Mouse (Mus musculus): Measurements from ENCODE around the gene Med13l.
A peak's percentile ranks its signal among the peaks of the same experiment; 100 is the strongest.

Med13l gene

GRCm38 (mm10) chr5:118560385-118561085, at the start of gene Med13l:
TSS of gene Med13l (plus strand) at chr5:118560679.
- peak; percentile 81 for DNase-seq (ENCODE audit: inconsistent ontology term)

- no peak for DNase-seq (ENCODE audit: inconsistent ontology term)
These were observed 49.5 kb upstream of the Med13l start for GRCm38 (mm10) chr5:118510969-118511368.

GRCm38 (mm10) chr5:118513005-118513404, 47.5 kb upstream of the Med13l start:
- DNase-seq (ENCODE audit: inconsistent ontology term) = no peak

- DNase-seq (ENCODE audit: inconsistent ontology term) = peak; percentile 81
These were observed 46.6 kb upstream of the Med13l start for GRCm38 (mm10) chr5:118513629-118514526.

- no peak for DNase-seq (ENCODE audit: inconsistent ontology term)
These were observed 46.0 kb upstream of the Med13l start for GRCm38 (mm10) chr5:118514527-118514831.

DNA sequence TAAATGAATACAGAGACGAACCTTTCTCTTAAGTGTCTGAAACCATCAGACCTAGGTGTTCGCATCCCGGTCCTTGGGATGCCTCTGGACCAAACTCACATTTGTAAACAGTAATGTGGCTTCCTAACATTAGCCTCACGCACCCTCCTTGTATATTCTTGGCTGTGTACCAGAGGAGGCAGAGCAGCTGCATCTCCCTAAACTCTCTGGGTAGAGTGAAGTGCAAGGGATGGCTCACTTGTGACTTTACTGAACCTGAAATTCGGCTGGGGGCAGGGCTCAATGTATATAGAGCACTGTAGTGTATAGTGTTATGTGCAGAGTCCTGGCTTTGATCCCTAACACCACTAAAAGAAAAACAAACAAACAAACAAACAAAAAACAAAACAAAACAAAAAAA, 45.6 kb upstream of the Med13l start:
- DNase-seq (ENCODE audit: inconsistent ontology term) = no peak

GRCm38 (mm10) chr5:118515280-118515721, 45.2 kb upstream of the Med13l start:
- DNase-seq (ENCODE audit: inconsistent ontology term) = peak; percentile 77

- DNase-seq (ENCODE audit: inconsistent ontology term) = no peak
These were observed 44.4 kb upstream of the Med13l start for GRCm38 (mm10) chr5:118516066-118516465.

- peak; percentile 6 for DNase-seq (ENCODE audit: inconsistent ontology term)
These were observed 44.0 kb upstream of the Med13l start for GRCm38 (mm10) chr5:118516470-118516869.

GRCm38 (mm10) chr5:118520457-118520856, 40.0 kb upstream of the Med13l start:
- DNase-seq (ENCODE audit: inconsistent ontology term) = no peak

DNA sequence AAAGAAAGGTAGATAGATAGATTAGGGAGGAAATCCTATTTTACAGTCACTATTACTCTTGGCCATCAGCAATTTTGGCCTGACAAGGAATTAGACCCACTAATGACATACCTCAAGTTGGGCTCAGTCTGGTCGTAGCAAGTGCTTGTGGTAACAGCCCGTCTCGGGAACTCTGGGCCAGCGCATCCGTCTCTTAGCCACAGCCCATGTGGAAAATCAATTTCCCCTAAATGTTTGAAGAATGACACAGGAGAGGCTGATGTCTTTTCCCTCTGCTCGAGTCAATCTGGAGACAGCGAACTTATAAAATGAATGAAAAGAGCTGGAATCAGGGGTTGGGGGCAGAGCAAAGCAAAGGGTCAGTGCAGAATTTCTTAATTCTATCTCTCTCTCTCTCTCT, 36.1 kb upstream of the Med13l start:
- no peak for DNase-seq (ENCODE audit: inconsistent ontology term)

DNA sequence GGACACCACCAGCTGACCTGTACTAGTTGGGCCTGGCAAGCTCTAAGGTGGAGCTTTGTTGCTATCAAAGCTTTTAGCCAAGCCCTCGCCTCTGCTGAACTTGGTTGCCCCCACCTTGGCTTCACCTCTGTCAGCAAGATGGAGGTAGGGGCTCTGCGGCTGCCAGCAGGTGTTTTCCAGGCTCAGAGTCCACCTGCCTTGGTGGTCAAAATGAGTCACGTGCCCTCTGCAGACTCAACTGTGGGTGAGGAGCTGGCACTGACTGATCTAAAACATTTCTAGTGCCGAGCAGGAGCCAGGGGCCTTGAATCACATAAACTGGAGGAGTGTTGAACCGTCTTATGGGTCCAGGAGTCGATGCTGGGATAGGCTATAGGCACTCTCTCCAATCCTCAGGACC, 34.8 kb upstream of the Med13l start:
- DNase-seq (ENCODE audit: inconsistent ontology term) = no peak

- DNase-seq (ENCODE audit: inconsistent ontology term) = no peak
These were observed 34.0 kb upstream of the Med13l start for GRCm38 (mm10) chr5:118526504-118526903.

DNA sequence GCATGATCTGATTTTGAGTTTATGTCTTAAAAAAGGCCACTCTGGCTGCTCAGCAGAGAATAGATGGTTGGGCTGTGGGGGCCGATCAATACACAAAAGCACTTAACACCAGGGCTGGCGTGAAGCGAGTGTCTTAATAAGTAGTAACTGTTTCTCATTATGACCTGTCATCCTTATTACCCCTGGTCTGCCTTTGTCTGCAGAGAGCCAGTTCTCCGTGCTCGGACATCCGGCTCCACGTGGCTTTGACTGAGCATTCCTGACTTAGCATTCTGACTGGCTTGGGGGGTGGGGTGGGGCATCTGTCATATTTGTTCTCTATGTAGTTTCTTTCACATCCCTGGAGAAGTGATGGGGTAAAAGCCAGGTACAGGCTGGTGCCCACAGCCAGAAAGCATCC, 31.2 kb upstream of the Med13l start:
- DNase-seq (ENCODE audit: inconsistent ontology term) = no peak

GRCm38 (mm10) chr5:118532125-118532524, 28.4 kb upstream of the Med13l start:
- DNase-seq (ENCODE audit: inconsistent ontology term) = no peak

GRCm38 (mm10) chr5:118532659-118533058, 27.8 kb upstream of the Med13l start:
- no peak for DNase-seq (ENCODE audit: inconsistent ontology term)

DNA sequence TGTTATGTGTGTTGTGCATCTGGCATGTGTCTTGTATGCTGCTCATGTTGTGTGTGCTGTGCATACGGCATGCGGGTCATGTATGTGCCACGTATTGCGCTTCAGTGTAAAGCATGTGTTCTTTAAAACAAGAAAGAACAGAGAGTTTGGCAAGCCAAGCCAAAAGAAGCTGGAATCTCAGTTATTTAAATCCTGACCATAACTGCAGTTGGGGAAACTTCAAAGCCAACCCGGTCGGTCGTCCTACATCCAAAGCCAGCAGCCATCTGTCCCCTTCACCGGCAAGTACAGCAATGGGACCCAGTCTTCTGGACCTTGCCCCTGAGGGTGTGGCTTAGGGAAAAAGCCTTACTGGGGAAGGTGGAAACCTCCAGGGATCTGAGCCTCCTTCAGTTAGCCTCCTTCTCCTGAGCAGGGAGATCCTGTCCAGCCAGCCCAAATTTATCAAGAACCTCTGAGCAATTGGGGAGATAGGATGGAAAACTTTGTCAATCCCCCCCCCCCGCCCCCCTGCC, 26.0 kb upstream of the Med13l start:
- DNase-seq (ENCODE audit: inconsistent ontology term) = no peak

DNA sequence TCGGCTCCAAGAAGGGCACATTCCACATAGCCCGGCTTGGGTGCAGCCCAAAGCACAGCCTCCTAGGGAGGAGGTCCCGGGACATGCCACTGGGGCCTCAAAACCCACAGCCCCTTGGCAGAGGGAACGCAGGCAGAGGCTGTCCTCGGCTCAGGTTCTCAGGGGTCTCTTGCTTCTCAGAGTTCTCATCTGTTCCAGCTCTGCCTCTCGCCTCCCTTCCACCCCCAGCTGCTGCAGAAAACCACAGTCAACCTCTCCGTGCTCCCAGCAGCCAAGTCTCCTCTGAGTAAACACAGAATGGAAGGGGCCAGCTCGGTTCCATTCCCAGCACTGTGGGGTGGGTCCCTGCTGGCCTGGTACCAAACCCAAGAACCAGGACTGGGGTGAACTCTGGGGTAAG, 25.3 kb upstream of the Med13l start:
- DNase-seq (ENCODE audit: inconsistent ontology term) = peak; percentile 16

DNA sequence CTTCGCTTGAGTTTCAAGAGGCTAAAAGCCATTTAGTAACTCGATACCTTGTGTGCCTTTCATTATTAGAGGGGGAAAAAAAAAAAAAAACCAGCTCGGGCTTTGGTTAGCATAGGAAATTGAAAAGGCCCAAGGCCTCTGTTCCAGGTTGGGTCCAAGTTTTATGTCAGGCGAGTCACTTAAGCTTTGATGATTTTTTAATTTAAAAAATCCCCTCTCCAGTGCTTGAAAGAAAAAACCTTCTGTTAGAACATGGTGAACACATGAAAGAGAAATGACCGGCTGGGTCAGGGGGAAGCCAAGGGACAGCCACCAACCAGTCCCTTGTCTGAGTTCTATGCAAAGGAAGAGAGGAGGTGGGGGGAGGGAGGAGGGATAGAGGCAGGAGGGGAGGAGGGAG, 22.0 kb upstream of the Med13l start:
- DNase-seq (ENCODE audit: inconsistent ontology term) = no peak

DNA sequence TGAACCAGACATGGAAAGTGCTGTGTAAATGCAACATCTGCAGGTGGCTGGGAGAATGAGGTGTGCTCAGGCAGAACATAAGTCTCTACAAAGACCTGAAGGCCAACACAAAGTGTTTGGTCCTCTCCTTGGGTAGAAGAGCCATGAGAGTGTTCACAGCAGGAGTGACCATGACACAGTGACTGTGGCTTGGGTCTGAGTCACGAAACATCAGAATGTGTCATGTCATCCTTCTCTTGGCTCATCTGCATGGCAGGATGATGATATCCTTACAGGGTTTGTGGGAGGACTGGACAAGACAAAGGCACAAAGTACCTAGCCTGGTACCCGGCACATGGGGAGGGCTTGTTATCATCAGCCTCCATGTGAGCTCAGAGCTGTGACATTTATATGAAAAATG, 16.7 kb upstream of the Med13l start:
- DNase-seq (ENCODE audit: inconsistent ontology term) = no peak

- DNase-seq (ENCODE audit: inconsistent ontology term) = no peak
These were observed 10.0 kb upstream of the Med13l start for GRCm38 (mm10) chr5:118550493-118550892.

DNA sequence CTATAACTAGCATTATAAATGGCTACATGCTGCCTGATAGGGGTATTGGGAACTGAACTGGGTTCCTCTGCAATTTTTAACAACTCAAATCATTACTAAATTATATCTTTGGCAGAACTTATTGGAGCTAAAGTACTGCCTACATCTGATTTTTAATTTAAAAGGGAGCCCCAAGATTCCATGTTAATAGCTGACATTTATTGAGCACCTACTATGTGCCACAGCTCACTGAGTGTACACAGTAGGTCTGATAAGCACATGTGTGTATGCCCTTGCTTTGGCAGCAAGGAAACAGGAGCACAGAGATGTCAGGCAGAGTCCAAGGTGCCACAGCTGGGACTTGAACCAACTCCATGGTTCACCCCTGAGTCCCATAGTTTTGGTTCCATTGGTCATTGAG, 7.2 kb upstream of the Med13l start:
- DNase-seq (ENCODE audit: inconsistent ontology term) = no peak

DNA sequence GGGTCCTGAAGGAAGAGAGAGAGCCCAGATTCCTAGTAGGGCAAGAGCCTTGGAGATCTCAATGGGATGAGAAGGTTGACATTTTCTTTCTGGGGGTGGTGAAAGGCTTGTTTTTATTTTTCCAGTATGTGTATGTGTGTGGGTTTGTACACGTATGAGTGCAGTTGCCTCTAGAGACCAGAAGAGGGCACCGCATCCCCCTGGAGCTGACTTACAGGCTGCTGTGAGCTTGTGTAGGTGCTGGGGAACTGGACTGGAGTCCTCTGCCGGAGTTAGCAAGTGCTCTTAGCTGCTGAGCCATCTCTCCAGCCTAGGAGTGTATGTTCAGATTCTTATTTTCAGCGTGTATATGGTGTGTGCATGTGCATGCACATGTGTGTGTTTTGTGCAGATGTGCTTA, 5.2 kb upstream of the Med13l start:
- no peak for DNase-seq (ENCODE audit: inconsistent ontology term)
